Mouse (Mus musculus) kidney, adult 2 months (tissue): ENCODE data around the gene Ski. TPM values are rescaled to one million over a fixed set of nuclear protein-coding genes. Genes with fewer than 3 reads are reported as not detected.

Experiments
- DNase-seq: peaks from one replicate; pipeline ENCODE4 v3.0.0; 2021
- H3K27ac ChIP-seq: fragments of 200-500 bp; 2 replicates; pipeline ENCODE4 v1.5.1; 2012; ENCODE audit warnings: low read depth, low read length, control low read depth, inconsistent platforms; ENCODE audit not compliant: insufficient read depth
- H3K27me3 ChIP-seq: fragments of 200-500 bp; replicated peaks from 2 replicates; pipeline ENCODE4 v1.6.1; 2012; ENCODE audit warnings: mild to moderate bottlenecking, moderate library complexity, low read length, inconsistent platforms; ENCODE audit not compliant: control insufficient read depth, insufficient read depth
- H3K36me3 ChIP-seq: fragments of 200-500 bp; 2 replicates; pipeline ENCODE4 v1.6.1; 2012; ENCODE audit warnings: mild to moderate bottlenecking, moderate library complexity, low read length, inconsistent platforms; ENCODE audit not compliant: control insufficient read depth, insufficient read depth
- H3K4me1 ChIP-seq: fragments of 200-500 bp; 2 replicates; pipeline ENCODE4 v1.6.1; 2011; ENCODE audit warnings: low read length; ENCODE audit not compliant: control insufficient read depth, insufficient read depth
- H3K4me3 ChIP-seq: fragments of 200-500 bp; 2 replicates; pipeline ENCODE4 v1.5.1; 2011; ENCODE audit warnings: mild to moderate bottlenecking, low read depth, low read length, control low read depth; ENCODE audit not compliant: insufficient read depth
- CTCF ChIP-seq: fragments of 200-500 bp; conservative IDR thresholded peaks from 2 replicates; pipeline ENCODE4 v1.5.1; 2011; ENCODE audit warnings: low read depth, mild to moderate bottlenecking, control low read depth, low read length, moderate library complexity, mixed read lengths; ENCODE audit not compliant: insufficient read depth, insufficient read length
- POLR2A ChIP-seq: fragments of 200-500 bp; IDR thresholded peaks from one replicate; pipeline ENCODE4 v1.6.1; 2011; ENCODE audit warnings: low read depth, low read length, control low read depth
- WGBS: fragments of 180-500 bp; shearing (Covaris S2); methylation state at CpG from one replicate; pipeline ENCODE4 v1.1.7; 2018; 5-methylcytosine and 5-hydroxymethylcytosine counted together
- polyA plus RNA-seq: library from polyadenylated mRNA; depleted of rRNA; stranded (reverse); fragments of >200 nt; gene quantifications from 2 replicates; pipeline ENCODE4 v1.2.3, GENCODE M21; 2012; rRNA removed

Gene Ski
- 40.4 and 43.9 TPM in 2 replicates for polyA plus RNA-seq

DNA sequence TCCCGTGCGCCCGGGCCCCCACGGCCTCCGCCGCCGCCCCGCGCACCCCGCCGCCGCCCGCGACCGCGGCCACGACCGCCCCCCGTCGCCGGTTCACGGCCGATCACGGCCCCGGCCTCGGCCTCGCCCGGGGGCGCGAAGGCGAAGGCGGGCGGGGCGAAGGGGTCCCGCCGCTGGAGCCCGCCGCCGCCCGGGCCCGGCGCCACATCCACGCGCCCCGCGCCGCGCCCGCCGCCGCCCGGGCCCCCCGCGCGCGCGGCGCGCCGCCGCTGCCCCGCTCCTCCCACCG, at the start of gene Ski:
Gene Ski (minus strand): TSS at position 41 of the 289 bp plus-strand sequence.
- Histone ChIP-seq H3K4me1 (peaks cover 42% of the 10 kb centered on the region), H3K27me3 (no peaks in the 10 kb centered on the region), H3K27ac (peak within 1 kb of the TSS; percentile 99), H3K4me3 (peak within 1 kb of the TSS; percentile 98), H3K36me3 (no peaks in the 10 kb centered on the region)
- TF ChIP-seq CTCF (no peak), POLR2A (no peak)
- WGBS: 22% methylated on average over 60 of the region's 63 CpGs
- DNase-seq: no peak

DNA sequence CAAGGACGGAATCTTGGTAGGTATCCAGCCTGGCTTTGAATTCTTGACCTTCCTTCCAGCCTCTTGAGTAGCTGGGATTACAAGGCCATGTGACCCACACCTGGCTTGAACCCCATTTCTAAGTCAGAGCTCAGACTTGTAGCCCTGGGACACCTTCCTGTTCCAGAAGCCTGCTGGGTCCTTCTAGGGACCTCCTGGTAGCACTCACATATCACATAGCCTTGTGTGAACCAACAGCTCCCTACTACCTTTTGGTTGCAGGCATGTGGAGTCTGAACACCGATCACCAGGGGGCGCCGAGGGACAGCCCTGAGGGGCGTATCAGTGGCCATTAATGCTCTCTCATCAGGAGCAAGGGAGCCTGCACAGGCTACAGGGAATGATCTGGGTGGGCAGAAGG, 46.0 kb upstream of the Ski start:
- TF ChIP-seq POLR2A (no peak), CTCF (peak; percentile 63)
- no peak overlapping the region; the same call in 1 of the 2 replicates for H3K27ac ChIP-seq
- no peaks in the 10 kb centered on the region for H3K36me3 ChIP-seq
- no peaks in the 10 kb centered on the region for H3K27me3 ChIP-seq
- peak; percentile 70 for DNase-seq
- 21% methylated on average over 5 of the region's 5 CpGs for WGBS
- no peak overlapping the region for H3K4me3 ChIP-seq
- peaks cover 5% of the 10 kb centered on the region for H3K4me1 ChIP-seq

DNA sequence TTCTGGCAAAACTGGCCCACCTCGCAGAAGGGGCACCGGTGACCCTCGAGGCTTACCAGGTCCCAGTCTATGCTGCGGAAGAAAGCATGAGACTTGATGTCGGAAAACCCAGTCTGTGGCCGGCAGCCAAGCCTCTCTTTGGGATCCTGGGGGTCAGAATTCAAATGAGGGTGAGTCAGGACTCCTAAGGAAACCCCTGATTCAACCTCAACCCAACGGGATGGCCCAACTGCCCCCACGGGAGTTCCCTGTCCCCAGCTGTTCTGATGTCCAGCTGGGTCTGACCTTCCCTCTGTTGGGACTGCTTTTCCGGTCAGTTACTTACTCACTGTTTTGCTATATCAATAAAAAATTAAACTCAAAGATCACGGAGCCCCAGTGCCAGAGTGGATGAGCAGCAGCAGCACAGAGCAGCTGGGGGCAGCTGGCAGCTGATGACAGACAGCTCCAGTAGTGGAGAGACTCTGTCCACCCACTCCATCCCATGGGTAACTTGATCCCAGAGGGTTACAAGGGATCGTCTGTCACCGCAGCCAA, 45.3 kb upstream of the Ski start:
- H3K4me3 ChIP-seq: no peak overlapping the region
- 35% methylated on average over 12 of the region's 12 CpGs for WGBS
- no peaks in the 10 kb centered on the region for H3K27me3 ChIP-seq
- H3K27ac ChIP-seq: no peak overlapping the region
- TF ChIP-seq CTCF (no peak), POLR2A (no peak)
- H3K36me3 ChIP-seq: no peaks in the 10 kb centered on the region
- H3K4me1 ChIP-seq: peaks cover 5% of the 10 kb centered on the region
- DNase-seq: peak; percentile 40

DNA sequence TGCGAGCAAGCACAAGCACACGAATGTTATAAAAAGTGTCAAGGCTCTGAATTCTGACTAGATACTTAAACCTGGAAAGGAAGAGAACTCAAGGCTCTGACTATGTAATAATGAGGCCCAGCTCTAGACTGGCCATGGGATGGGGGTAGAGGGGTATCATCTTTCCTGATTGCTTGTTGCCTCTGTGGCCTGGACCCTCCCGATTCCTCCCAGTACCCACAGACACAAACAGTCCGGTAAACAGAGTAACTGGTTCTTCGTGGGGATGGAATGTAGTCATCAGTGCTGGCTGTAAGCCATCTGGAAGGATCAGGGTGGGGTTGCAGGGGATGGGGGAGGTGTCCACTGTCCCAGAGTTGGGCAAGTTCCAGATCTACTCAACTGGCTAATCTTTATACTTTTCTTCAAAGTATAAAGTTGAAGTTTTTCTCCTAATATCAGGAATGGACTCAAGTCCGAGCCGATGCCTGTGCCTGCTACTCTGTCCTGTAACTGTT, 44.7 kb upstream of the Ski start:
- Histone ChIP-seq H3K27ac (no peak overlapping the region), H3K36me3 (no peaks in the 10 kb centered on the region; the same call in 1 of the 2 replicates), H3K4me1 (peaks cover 5% of the 10 kb centered on the region), H3K4me3 (no peak overlapping the region), H3K27me3 (no peaks in the 10 kb centered on the region)
- WGBS: 40% methylated on average over 7 of the region's 7 CpGs
- DNase-seq: peak; percentile 29
- TF ChIP-seq CTCF: no peak
- no peak for TF ChIP-seq POLR2A

DNA sequence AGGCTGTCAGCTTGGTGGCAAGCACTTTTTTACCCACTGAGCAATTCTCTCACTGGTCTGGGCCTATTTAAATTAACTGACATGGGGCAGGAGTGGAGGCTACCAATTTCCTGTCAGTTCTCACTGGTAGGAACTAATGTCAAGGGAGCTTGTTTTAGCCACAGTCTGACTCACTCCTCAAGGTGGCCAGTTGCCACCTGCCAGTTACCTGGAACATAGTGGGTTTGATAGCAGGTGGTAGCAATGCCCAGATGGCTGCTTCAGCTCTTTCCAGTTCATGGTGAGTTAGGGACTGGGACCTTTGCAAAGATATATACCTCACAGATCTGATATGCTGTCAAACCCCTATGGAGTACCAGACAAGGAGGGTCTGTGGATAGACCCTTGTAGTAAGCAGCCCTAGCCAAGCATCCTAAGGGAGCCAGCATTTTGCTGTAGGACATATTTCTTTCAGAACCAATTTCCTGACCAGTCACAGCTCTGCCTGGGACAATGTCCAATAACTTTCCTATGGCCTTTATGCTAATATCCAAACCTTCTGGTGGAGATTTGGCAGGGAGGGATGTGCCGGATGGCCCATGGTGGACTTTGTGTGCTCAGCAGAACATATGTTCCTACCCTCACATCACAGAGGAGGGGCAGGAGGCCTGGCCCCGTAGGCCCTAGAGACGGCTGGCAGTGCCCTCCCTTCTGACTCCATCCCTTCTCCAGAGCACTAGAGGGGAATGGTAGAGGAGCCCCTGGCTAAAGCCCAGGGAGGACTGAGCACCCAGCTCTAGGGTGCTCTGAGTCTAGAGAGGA, 42.3 kb upstream of the Ski start:
- 87% methylated on average over 3 of the region's 3 CpGs for WGBS
- DNase-seq: no peak
- H3K27ac ChIP-seq: no peak overlapping the region
- no peaks in the 10 kb centered on the region; the same call in 1 of the 2 replicates for H3K36me3 ChIP-seq
- no peaks in the 10 kb centered on the region for H3K27me3 ChIP-seq
- no peak overlapping the region for H3K4me3 ChIP-seq
- peaks cover 5% of the 10 kb centered on the region for H3K4me1 ChIP-seq
- TF ChIP-seq CTCF (no peak), POLR2A (no peak)

DNA sequence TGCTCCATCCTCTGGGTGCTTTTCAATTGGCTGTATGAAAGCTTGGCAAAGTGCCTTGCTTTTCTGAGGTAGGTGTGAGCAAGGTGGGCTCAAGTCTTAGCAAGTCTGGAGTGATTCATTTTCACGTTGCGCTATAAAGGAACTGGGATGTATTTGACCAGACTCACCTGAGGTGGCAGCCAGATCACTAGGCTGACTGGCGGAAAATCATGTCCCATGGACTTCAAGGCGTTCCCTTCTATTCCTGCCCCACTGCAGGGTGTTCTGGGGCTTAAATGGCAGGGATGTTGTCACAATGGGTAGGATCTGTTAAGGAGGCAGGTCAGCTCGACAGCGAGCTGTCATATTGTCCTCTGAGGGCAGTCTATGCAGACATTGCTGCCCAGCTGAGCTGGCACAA, 29.9 kb upstream of the Ski start:
- TF ChIP-seq POLR2A (no peak), CTCF (no peak)
- 90% methylated on average over 6 of the region's 6 CpGs for WGBS
- no peak overlapping the region for H3K27ac ChIP-seq
- no peaks in the 10 kb centered on the region for H3K36me3 ChIP-seq
- no peak overlapping the region for H3K4me3 ChIP-seq
- no peak for DNase-seq
- H3K27me3 ChIP-seq: no peaks in the 10 kb centered on the region
- H3K4me1 ChIP-seq: peaks cover 5% of the 10 kb centered on the region; the same call in 1 of the 2 replicates

DNA sequence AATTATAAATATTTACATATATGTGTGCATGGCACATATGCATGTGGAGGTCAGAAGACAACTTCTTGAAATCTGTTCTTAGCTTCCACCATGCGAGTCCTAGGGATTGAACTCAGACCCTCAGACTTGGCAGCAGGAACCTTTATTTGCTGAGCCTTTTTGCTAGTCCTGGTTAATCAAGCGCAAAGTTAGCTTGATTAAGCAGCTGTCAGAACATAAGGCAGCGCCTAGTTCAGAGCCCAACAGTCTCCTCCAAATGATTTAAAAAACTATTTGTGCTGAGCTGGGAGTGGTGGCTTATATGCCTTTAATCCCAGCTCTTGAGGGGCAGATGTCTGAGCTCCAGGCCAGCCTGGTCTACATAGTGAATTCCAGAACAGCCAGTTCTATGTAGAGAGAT, 28.8 kb upstream of the Ski start:
- TF ChIP-seq POLR2A (no peak), CTCF (no peak)
- DNase-seq: no peak
- Histone ChIP-seq H3K4me3 (no peak overlapping the region), H3K27ac (peak overlapping the region; percentile 16), H3K27me3 (no peaks in the 10 kb centered on the region), H3K4me1 (peaks cover 13% of the 10 kb centered on the region), H3K36me3 (no peaks in the 10 kb centered on the region)
- WGBS: 54% methylated on average over 3 of the region's 3 CpGs
